Mouse (Mus musculus): Measurements from ENCODE around the gene Zfp780b.
"Not testable (repeated sequence)": the region's sequence is repeated elsewhere in the genome, so short reads cannot be mapped to it uniquely, and the experiment has no call there.

- not testable (repeated sequence) for TF ChIP-seq CTCF (IDR thresholded peaks at IDR 0.05; ENCODE audit: borderline replicate concordance, control insufficient read depth, extremely low read depth, insufficient read depth, low read length, poor library complexity); POLR2A (IDR thresholded peaks at IDR 0.05; ENCODE audit: control insufficient read depth, extremely low read depth, insufficient read depth, low read length, poor library complexity)
Observed at GRCm38 (mm10) chr7:27933800-27934158, 45.2 kb downstream of the Zfp780b start.

All from thymus, adult 2 months (tissue).